Mouse (Mus musculus) ES-CJ7 (cell line): ENCODE data around the gene Tmem174.

Experiments used
- DNase-seq: peaks from one replicate; pipeline ENCODE4 v3.0.0; 2011; ENCODE audit warnings: low read depth, low spot score

The Tmem174 gene

GRCm38 (mm10) chr13:98633641-98634484, 3.3 kb downstream of the Tmem174 start:
- DNase-seq, result peak; percentile 21

- no peak for DNase-seq
Observed at GRCm38 (mm10) chr13:98632306-98632942, 4.8 kb downstream of the Tmem174 start.

- DNase-seq, result no peak
Observed at GRCm38 (mm10) chr13:98631105-98631838, 5.9 kb downstream of the Tmem174 start.

- no peak for DNase-seq
Observed at GRCm38 (mm10) chr13:98626736-98627135, 10.5 kb downstream of the Tmem174 start.

GRCm38 (mm10) chr13:98624506-98624905, 12.7 kb downstream of the Tmem174 start:
- no peak for DNase-seq

GRCm38 (mm10) chr13:98622881-98623549, 14.2 kb downstream of the Tmem174 start:
- peak; percentile 46 for DNase-seq

- no peak for DNase-seq
Observed at GRCm38 (mm10) chr13:98617429-98618067, 19.7 kb downstream of the Tmem174 start.

- no peak for DNase-seq
Observed at GRCm38 (mm10) chr13:98607885-98608477, 29.2 kb downstream of the Tmem174 start.

GRCm38 (mm10) chr13:98603799-98604198, 33.4 kb downstream of the Tmem174 start:
- DNase-seq, result no peak

GRCm38 (mm10) chr13:98596746-98597145, 40.5 kb downstream of the Tmem174 start:
- DNase-seq, result peak; percentile 49

GRCm38 (mm10) chr13:98594726-98595141, 42.5 kb downstream of the Tmem174 start:
- DNase-seq, result no peak

GRCm38 (mm10) chr13:98593938-98594539, 43.2 kb downstream of the Tmem174 start:
- DNase-seq, result no peak

- DNase-seq, result no peak
Observed at GRCm38 (mm10) chr13:98591406-98591805, 45.8 kb downstream of the Tmem174 start.

GRCm38 (mm10) chr13:98590693-98591389, 46.4 kb downstream of the Tmem174 start:
- no peak for DNase-seq

- no peak for DNase-seq
Observed at GRCm38 (mm10) chr13:98589572-98589971, 47.6 kb downstream of the Tmem174 start.

GRCm38 (mm10) chr13:98588951-98589501, 48.2 kb downstream of the Tmem174 start:
- DNase-seq, result peak; percentile 81

GRCm38 (mm10) chr13:98588480-98588879, 48.7 kb downstream of the Tmem174 start:
- no peak for DNase-seq

GRCm38 (mm10) chr13:98587639-98588038, 49.6 kb downstream of the Tmem174 start:
- DNase-seq, result peak; percentile 51

- peak; percentile 27 for DNase-seq
Observed at GRCm38 (mm10) chr13:98586817-98587575, 50.2 kb downstream of the Tmem174 start.
